Mouse (Mus musculus) c-Kit-negative CD71-positive TER-119-positive erythroid progenitor cells, embryonic 14.5 days (primary cell): ENCODE measurements around the gene Keap1.
"Not testable (repeated sequence)": the region's sequence is repeated elsewhere in the genome, so short reads cannot be mapped to it uniquely, and the experiment has no call there.

Source experiments
- DNase-seq: peaks from one replicate; pipeline ENCODE4 v3.0.0-alpha.2; 2013; ENCODE audit warnings: low read depth, low spot score

Gene Keap1

DNA sequence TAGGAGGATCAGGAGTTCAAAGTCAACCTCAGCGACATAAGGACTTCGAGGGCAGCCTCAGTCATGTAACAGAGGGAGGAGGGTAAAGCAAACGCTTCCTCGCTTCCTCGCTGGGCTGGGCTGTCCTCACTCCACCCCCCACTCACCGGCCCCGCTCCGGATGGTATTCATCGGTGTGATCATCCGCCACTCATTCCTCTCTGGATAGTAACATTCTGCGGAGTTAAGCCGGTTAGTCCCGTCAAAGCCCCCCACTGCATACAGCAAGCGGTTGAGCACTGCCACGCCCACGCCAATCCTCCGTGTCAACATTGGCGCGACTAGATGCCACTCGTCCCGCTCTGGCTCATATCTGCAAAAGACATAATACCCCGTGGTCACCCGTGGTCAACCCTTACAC lies 7.6 kb downstream of the Keap1 start:
- DNase-seq, result no peak

DNA sequence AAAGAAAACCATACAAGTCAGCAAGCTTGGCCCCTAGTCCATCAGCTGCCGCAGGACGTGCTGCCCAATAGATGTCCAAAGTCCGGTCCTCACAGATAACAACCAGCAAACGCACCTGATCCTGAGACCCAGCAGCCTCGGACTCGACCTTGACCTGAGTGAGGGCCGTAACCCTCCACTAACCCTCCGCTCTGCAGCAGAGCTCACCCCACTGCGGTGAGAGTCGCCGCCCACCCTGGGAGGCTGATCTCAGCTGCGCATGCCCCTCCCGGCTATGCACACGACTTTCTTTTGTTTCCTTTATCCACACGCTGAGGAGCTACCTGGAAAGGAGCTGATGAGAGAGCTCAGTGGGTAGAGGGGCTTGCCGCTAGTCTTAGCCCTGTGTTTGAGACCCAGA lies 11.8 kb downstream of the Keap1 start:
- DNase-seq, result no peak

DNA sequence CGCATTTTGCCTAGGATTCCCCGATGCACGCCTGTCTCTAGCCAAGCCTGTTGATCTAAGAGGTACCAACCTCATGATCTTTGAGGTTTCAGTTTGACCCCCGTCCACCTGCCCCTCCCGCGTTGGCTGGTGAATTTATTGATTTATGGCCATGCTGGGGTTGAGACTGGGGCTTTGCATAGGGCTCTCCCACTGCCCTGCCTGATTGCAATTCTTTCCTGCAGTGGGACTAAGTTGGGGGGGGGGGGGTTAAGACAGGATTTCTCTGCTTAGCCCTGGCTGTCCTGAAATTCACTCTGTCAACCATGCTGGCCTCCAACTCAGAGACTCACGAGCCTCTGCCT lies 13.8 kb downstream of the Keap1 start:
- DNase-seq, result no peak

DNA sequence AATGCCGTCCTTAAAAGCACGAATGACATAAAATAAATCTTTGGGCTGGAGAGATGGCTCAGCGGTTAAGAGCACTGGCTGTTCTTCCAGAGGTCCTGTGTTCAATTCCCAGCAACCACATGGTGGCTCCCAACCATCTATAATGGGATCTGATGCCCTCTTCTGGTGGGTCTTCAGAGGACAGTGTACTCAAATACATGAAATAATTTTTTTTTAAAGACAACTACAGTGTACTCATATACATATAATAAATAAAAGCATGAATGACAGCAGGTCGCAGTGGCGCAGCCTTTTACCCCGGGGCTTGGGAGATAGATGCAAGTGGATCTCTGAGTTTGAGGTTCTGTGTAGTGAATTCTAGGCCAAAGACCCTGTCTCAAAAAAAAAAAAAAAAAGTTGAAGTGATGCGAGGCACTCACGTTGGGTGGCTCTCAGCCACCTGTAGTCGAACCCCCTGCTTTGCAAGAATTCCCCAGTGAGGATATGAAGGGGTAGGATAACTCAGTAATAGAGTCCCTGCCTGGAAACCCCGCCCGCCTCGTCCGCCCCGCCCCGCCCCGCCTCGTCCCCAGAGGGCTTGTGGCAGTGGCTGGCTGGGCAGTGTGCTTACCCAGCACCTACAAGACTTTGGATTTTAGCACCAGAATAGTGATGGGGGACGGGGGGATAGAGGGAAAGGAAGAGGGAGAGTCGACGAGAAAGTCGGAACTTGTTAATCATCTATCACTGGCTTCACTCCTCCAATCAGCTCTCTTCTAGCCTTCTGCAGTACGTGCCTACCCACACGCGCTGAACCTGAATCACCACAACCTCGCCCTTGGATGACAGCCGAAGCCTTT lies 14.4 kb downstream of the Keap1 start:
- DNase-seq, result no peak

DNA sequence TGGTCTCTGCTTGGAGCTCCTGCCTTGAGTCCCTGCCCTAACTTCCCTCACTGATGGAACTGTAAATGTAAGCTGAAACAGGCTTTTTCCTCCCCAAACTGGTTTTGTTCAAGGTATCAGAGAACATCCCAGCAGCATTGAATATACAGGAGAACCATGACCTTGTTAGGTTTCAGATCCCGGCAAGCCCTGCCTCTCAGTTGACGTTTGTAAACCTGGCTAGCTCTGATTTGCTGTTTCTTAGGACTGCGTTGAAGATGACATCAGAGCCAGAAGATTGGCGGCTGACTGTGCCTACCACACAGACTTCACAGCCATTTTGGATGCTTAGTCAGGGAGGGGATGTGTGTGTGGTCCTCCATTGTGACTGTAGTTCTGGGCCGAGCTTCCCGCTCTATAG lies 15.3 kb downstream of the Keap1 start:
- no peak for DNase-seq

DNA sequence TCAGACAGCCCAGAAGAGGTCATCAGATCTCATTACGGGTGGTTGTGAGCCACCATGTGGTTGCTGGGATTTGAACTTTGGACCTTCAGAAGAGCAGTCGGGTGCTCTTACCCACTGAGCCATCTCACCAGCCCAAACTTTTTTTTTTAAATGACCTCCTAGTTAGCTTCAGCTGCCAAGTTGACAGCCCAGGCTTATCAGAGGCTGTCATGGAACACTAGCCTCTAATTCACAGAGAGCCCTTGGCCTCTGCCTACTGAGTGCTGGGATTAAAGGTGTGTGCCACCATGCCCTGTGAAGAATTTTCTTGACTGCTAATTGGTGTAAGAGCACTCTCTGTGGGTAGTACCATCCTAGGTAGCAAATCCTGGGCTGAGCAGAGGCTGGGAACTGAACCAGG lies 15.7 kb downstream of the Keap1 start:
- not testable (repeated sequence) for DNase-seq

DNA sequence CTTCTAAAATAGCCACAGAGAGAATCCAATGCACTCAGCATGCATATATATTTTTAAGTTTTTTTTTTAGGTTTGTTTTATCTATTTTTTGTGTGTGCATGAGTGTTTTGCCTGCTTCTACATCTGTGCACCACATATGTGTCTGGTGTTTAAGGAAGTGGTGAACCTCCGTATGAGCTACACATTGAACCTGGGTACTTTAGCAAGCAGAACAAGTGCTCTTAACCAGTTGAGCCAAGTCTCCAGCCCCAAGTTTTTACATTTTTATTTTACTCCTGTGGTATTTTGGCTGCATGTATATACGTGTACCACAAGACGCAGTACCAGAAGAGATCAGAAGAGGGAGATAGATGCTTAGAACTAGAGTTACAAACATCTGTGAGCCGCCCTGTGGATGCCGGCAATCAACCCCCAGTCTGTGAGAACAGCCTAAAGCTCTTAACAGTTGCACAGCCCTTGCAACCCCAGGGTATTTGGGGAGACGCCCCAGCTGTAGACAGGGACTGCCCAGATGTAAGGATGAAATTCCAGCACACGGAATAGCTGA lies 17.7 kb downstream of the Keap1 start:
- peak; percentile 66 for DNase-seq

DNA sequence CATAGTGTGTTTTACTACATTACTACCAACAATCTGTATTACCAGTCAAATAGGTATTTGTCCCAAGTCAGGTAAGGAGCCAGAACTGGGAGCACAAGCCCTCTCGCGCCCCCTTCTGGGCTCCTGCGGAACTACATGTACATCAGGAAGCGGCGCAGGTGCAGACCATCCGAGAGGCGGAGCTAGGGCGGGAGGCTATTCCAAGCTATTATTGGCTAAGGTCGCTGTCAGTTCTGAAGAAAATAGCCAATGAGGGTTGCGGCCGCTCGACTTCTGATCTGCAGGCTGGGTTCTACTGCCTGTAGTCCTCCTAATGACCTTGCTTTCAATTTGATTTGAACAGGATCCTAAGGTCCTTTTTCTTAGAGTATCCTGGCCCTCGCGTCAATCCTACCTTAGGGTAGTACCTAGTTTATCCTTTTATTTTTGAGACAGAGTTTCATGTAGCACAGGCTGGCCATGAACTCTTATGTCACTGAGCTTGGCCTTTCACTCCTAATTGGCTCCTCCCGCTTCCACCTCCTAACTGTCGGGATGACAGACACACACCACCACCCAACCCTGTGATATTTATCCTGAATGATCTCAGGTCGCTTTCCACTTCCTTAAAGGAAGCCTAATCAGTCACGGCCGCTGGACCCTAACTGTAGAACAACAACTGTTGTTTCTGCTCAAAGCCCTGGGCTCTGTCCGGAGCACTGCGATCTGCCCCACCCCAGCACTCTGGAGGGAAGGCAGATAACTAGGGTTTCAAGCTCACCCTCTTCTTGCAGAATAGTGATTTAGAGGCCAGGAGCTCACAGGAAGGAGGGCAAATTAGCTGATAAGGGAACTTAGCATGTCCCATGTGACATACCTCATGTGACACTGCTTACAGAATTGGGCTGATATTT lies 18.4 kb downstream of the Keap1 start:
- DNase-seq, result peak; percentile 95

DNA sequence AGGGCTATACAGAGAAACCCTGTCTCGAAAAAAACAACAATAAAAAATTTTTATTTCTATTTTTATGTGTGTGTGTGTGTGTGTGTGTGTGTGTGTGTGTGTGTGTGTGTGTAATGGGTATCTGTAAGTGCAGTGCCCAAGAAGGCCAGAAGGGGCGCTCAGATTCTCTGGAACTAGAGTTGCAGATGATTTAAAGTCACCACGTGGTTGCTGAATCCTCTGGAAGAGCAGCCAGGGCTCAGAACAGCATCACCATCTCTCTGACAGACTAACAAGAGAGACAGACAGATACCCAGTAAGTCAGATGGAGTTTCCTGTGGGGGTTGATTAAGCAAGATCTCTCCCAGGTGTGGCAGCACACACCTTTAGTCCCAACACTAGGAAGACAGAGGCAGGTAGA lies 19.3 kb downstream of the Keap1 start:
- DNase-seq, result peak; percentile 16

DNA sequence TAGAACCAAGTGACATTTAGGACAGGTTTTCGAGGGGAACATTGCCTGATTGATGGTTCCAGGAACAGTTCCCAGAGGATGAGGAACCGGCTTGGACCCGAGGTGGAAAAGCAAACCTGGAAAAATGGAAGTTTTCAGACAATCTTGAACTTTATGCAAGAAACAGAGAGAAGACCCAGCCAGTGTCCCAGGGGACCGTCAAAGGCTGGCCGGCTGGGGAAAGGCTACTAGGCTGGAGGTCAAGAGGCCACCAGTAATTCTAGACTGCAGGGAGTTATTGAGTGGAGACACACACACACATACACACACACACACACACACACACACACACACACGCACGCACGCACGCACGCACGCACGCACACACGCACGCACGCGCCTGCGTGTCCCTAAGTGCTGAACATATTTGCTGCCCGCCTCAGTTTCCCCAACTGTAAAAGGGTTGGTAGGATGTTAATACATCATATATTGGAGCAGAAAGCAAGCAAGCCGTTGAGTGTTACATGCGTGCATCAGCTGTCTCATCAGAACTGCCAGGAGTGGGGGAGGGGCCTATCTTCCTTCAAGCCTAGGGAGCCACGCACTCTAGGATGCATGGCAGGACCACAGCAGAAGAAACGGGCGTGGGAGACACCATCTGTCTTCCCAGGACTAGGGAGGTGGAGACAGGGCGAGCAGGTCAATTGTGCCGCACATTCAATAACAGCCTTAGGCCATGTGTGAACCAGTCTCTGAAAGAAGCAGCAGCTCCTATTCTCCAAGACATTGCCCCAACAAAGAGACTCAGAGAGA lies 22.9 kb downstream of the Keap1 start:
- DNase-seq, result no peak

DNA sequence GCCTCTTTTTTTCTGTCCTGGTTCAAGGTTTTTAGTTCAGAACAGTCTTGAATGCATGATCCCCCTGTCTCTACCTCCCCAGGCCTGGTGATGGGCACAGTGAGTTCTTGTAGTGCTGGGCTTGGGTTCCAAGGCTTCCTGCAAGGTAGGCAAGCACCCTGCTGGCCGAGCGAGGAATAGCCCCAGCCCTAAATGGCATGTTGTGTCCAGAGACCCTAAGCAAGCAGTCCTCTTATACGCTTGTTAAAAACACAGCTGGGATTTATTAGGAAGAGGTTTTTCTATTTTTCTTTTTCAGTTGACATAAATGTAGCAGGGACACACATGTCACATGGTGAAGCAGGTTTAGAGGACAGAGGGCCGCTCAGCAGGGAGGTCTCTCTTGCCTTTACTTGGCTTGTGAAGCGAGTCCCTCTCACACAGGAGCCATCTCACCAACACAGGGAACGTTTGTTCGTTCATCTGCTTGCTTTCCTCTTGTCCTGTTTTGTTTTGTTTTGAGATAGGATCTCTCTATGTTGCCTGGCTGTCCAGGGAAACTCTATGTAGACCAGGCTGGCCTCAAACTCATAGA lies 25.5 kb downstream of the Keap1 start:
- DNase-seq, result no peak

DNA sequence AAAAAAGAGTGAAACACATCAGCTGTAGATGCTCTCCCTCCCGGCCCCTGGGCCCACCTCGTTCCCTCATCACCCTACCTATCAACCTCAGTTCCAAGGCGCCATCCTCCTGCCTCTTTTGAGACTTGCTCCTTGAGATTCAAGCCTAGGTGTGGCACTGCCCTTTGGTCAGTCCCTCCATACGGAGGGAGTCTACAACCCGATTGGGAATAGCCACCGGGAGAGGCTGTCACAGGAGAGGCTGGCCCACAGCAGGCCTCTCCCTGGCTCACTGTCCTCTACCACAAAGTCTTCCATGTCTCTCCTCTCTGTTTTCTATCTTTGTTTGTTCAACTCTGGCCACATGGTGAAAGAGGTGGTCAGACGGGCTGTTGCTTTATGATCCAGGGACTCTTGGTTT lies 27.5 kb downstream of the Keap1 start:
- no peak for DNase-seq

DNA sequence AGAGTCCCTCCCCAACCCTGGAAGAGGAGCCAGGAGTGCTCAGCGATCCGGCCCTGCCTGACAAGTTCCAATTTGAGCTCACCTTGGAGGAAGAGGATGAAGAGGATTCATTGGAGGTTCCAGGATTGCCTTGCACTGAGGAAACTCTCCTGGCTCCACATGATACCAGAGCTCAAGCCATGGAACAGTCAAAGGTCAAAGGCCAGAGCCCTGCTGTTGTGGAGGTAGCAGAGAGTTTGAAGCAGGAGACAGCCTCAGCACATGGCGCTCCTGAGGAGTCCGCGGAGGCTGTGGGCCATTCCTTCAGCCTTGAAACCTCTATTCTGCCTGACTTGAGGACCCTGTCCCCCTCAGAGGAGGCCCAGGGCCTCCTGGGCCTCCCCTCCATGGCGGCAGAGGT lies 28.3 kb downstream of the Keap1 start:
- no peak for DNase-seq

DNA sequence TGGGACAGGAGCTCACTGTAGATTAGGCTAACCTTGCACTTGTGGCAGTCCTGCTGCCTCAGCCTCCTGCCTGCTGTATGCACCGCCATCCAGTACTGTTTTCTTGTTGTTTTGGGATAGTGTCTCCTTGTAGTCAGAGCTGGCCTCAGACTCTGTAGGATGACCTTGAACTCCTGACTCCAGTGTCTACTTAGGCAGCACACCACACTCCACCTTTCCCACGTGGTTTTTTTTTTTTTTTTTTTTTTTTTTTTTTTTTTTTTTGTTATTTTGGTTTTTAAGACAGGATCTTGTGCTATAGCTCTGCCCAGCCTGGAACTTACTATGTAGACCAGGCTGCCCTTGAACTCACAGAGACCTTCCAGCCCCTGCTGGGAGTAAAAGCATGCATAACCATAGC lies 30.5 kb downstream of the Keap1 start:
- no peak for DNase-seq

DNA sequence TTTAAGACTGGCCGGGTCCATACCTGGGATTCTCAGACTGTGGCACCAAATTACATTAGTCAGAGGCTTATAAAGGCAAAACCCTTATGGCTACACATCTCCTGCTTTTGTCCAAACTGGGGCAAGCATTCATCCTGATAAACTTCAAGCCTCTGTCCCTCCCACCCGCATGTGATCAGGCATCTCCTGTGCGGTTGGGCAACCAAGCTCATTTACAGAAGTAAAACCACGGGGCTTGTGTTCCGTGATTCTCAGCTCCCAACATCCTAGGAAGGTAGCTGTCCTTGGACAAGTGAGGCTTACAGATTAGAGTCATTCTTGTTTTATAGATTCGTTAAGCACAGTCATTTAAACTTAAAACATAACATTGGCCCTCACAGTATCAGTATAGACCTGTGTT lies 32.3 kb downstream of the Keap1 start:
- no peak for DNase-seq

DNA sequence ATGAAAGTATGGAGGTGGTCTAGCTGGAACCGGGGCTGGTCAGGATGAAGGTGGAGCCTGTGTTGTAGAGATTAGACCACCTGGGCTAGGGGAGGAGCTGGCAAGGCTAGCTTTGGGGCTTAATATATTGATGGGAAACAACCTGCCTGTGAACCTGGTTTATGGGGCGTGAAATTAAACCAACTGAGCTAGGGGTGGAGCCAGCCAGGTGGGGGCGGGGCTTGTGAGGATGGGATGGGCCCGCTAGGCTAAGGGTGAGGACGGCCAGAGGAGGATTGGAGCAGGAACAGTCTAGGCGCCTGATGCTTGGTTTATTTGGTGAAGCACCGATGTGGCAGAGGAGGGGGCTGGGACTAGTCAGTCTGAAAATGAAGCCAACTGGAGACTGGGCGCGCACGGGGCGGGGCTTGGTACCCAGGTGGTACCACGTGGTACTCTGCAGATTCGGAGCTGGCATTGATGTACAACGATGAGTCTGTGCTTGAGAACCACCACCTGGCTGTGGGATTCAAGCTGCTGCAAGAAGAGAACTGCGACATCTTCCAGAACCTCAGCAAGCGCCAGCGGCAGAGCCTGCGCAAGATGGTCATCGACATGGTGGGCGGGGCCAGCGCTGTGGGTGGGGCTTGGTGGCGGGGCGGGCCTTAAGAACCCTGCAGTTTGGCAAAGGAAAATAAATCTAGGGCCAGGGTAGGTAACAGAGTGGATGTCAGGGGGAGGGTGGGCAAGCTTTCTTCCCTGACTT lies 34.5 kb downstream of the Keap1 start:
- no peak for DNase-seq

DNA sequence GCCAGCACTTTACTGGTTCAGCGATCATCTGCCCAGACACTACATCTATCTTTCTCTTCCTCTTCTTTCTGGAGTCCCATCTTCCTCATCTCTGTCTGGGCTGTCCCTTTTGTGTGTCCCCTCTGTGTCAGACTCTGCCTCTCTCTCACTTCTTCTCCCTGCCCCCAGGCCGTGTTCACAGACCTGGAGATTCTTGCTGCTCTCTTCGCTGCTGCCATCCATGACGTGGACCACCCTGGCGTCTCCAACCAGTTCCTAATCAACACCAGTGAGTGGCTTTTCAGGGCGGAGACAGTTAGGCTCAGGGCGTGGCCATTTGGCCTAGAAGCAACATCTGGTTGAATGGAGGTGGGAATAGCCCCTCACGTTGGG lies 35.0 kb downstream of the Keap1 start:
- DNase-seq, result no peak

DNA sequence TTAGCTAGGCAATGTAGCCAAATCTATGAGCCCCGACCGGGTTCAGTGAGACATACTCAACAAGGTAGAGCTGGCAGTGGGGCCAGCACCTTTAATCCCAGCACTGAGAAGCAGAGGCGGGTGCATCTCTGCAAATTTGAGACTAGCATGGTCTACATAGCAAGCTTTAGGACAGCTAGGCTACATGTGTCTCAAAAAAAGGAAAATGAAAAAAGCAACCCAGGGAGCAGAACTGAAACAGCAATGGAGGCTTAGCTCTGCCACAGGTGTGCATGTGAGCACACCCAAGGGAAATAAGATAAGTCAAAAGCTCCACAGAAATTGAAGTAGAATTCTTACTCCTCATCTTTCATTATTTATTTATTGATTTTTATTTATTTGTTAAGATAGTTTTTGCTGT lies 40.2 kb downstream of the Keap1 start:
- DNase-seq, result no peak

DNA sequence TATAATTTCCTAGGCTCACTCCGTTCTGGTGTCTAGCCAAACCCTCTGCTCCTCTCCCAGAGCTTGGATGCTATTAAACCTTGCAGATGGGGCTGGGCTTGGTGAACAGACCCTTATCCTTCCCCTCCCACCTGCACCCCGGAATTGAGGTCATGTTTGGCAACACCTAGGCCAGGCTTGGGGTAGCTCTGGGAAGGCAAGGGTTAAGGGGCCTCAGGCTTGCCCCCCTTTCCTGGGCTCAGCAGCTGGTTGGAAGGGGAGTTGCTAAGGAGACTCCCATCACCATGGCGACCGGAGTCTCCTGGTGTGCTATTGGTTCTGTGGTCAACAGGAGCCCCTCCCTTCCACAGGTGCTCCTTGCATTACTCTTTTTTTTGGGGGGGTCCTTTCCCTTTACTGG lies 41.2 kb downstream of the Keap1 start:
- no peak for DNase-seq

DNA sequence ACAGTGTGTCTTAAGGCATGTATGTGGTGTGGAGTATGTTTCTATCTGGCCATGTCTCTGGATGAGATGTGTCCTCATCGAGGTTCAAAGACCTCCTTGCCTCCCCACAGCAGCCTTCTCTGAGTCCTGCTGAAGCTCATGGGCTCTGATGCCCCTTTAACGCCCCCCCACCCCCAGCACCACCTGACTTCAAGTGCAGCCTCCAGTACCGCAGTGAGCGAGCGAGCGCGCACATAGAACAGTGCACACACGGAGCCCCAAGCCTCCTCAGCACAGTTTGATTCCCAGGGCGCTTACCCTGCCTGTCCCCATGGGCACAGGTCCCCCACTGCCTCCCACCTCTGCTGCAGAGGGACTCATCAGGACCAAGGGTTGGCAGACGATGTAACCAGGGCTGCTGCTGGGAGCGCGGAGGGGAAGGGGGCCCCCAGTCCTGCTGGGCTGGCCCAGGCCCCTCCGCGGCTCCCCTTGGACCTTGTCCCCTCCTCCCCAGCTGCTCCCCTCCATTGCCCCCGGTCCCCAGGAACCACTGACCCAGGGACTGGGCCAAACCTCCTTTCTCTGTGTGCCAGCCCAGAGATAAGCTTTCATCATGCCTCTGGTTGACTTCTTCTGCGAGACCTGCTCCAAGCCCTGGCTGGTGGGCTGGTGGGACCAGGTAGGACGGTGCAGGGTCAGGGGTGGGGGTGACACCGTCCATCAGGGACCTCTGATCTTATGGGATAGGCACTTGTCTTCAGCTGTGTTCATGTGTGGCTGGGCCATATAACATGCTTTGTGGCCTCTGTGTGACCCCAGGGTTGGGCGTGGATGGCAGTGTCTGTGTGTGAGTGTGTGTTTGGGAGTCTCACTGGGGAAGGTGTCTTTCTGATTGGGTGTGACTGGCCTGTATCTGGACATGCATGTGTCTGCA lies 42.4 kb downstream of the Keap1 start:
- DNase-seq, result no peak
